Mouse (Mus musculus): Measurements from ENCODE around the gene Elof1.

DNA sequence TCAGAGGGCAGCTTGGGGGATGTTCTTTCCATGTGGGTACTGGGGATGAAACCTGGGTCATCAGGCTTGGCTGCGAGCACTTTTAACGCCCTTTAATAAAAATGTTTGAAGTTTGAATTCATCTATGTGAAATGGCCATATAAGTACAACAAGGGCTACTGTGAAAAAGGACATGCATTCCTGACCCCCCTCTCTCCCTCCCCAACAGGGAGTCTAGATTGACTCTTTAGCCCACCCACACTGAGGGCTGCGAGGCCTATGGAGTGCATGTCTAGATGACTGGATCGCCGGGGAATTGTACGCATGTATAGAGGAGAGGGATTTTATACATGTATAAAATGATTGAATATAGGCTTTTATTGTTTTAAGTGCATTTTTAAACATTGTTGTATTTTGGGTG lies 31.0 kb downstream of the Elof1 start:
- TF ChIP-seq CTCF (IDR thresholded peaks at IDR 0.05; ENCODE audit: borderline replicate concordance, extremely low read depth, insufficient read depth, insufficient read length) = no peak
- no peak for TF ChIP-seq POLR2A (IDR thresholded peaks at IDR 0.05; ENCODE audit: borderline replicate concordance, extremely low read depth, insufficient read depth, insufficient read length, poor library complexity, severe bottlenecking)

Measured in brain, embryonic 14.5 days (tissue).